In the genomic region with DNA sequence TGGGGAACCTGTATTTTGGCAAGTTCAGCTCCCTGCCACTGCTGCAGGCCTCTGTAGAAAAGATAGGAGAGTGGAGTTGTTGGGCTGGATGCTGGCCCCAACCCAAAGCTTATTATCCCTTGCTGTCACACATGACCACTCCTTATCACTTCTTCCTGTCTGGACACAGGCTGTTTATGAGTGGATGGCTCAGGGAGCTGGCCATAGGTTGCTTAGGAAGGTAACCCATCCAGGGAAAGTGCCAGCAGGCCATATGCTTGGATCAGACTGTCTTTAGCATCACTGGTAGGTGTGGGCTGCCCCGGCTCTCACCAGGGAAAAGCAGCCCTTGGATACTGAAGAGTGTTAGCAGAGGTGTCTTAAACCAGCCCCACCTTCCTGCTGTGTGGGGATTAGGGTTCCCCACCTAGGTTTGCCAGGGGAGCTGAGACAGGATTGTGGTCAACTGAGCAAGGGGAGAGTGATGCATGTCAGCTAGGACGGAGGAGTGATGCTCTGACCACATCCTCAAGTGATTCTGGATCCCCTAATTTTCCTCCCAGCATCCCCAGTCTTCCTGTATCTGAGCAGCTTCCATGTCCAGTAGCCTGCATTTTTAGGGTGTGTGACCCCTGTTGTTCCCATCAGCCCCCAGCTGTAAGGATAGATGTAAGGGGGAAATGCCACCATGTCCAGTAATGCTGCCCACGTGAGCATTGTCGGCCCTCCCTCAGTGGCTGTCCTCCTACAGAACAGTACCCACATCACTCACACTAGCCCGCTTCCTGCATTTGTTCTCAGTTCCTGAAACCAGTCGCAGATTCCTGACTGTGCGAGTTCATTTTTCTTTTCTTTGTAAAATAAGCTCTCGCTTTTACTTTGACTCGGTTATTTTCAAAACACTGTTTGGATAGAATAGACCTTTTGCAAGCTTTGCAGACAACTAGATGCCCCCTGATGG, we compare ENCODE assay signal across 12 mouse cellular contexts.
DNase-seq lines count a peak whose midpoint lies in the region; ATAC-seq and TF ChIP-seq lines count a peak whose summit lies in the region.
"Had no signal": no experiment of that assay in that cellular context is flagged by ENCODE, and none has a peak within 500 bp of the region (broad histone marks: within the 10 kb centered on the region; RNA-seq: fewer than 3 reads in every experiment).

No protein-coding gene starts in this region.

- H3K36me3 ChIP-seq in intestine, embryonic 16.5 days (ENCODE audit: control insufficient read depth, insufficient read depth, low read length) = no peaks in the 10 kb centered on the region
- H3K36me3 ChIP-seq in intestine, postnatal 0 days (ENCODE audit: control insufficient read depth, insufficient read depth) = no peaks in the 10 kb centered on the region
- no peaks in the 10 kb centered on the region for H3K36me3 ChIP-seq in heart, embryonic 14.5 days (ENCODE audit: control insufficient read depth, insufficient read depth, low read length)

- H3K4me3 ChIP-seq in intestine, embryonic 16.5 days (ENCODE audit: low read length) = no peak overlapping the region
- no peak overlapping the region for H3K4me3 ChIP-seq in intestine, postnatal 0 days (ENCODE audit: low read depth, low read length)
- H3K4me3 ChIP-seq in cerebellum, adult 2 months (replicated peaks; ENCODE audit: insufficient read depth, low read depth, low read length) = no peak overlapping the region
- no peak overlapping the region for H3K4me3 ChIP-seq in heart, embryonic 14.5 days (ENCODE audit: control insufficient read depth in 1 of 2, insufficient read depth in 1 of 2, low read depth in 1 of 2, low read length in 2 of 2)
- H3K4me3 ChIP-seq: myocyte had no signal

- H3K9me3 ChIP-seq in intestine, embryonic 16.5 days (ENCODE audit: control insufficient read depth, low read length) = no peaks in the 10 kb centered on the region
- no peaks in the 10 kb centered on the region for H3K9me3 ChIP-seq in intestine, postnatal 0 days (ENCODE audit: control insufficient read depth)
- no peaks in the 10 kb centered on the region for H3K9me3 ChIP-seq in heart, embryonic 14.5 days (ENCODE audit: control insufficient read depth, low read length)

- peak; percentile 50 to 65 for DNase-seq in cerebellum, adult 2 months
- no peak for DNase-seq in urinary bladder, postnatal 14 days (ENCODE audit: low spot score)
- DNase-seq in Muller cell, postnatal 12 days (ENCODE audit: inconsistent ontology term) = no peak
- DNase-seq: adrenal gland, postnatal 36 days; gastrocnemius, postnatal 10 days; kidney, adult 9 months; thymus, adult 2 months had no signal

- TF ChIP-seq POLR2A in cerebellum, adult 2 months (IDR thresholded peaks at IDR 0.05; ENCODE audit: borderline replicate concordance, insufficient read depth, low read length) = no peak

- TF ChIP-seq CTCF in intestine, postnatal 0 days (IDR thresholded peaks at IDR 0.05; ENCODE audit: low read depth) = no peak
- TF ChIP-seq CTCF in cerebellum, adult 2 months (IDR thresholded peaks at IDR 0.05; ENCODE audit: borderline replicate concordance, insufficient read depth, low read depth, low read length) = no peak

- H3K27me3 ChIP-seq in intestine, embryonic 16.5 days (replicated peaks; ENCODE audit: control insufficient read depth, insufficient read depth, low read length) = no peaks in the 10 kb centered on the region
- H3K27me3 ChIP-seq in intestine, postnatal 0 days (replicated peaks; ENCODE audit: control insufficient read depth, insufficient read depth, low read length) = no peaks in the 10 kb centered on the region
- H3K27me3 ChIP-seq in cerebellum, adult 2 months (ENCODE audit: control insufficient read depth, insufficient read depth, low read length) = no peaks in the 10 kb centered on the region
- H3K27me3 ChIP-seq in heart, embryonic 14.5 days (ENCODE audit: control insufficient read depth, insufficient read depth, low read length) = no peaks in the 10 kb centered on the region

- no peak for ATAC-seq in intestine, embryonic 16.5 days
- ATAC-seq in intestine, postnatal 0 days = no peak
- peak; percentile 22; the same call in 1 of the 2 replicates for ATAC-seq in heart, embryonic 14.5 days (ENCODE audit: insufficient number of reproducible peaks, insufficient read depth, low FRiP score, low read depth)
- ATAC-seq in megakaryocyte, adult 5-6 weeks (ENCODE audit: poor library complexity, severe bottlenecking) = peak; percentile 90

- H3K27ac ChIP-seq in intestine, embryonic 16.5 days (ENCODE audit: low read length) = peak overlapping the region; percentile 18; the same call in 1 of the 2 replicates
- H3K27ac ChIP-seq in intestine, postnatal 0 days (ENCODE audit: low read depth, low read length) = no peak overlapping the region
- peak overlapping the region; percentile 26; the same call in 1 of the 2 replicates for H3K27ac ChIP-seq in cerebellum, adult 2 months (ENCODE audit: insufficient read depth, low read length)
- H3K27ac ChIP-seq in heart, embryonic 14.5 days (replicated peaks in 1 of 2; ENCODE audit: control insufficient read depth in 1 of 2, insufficient read depth in 1 of 2, low read depth in 2 of 2, low read length in 2 of 2) = peak overlapping the region; percentile 46 to 51; a peak in 3 of 4 replicates

- H3K9ac ChIP-seq in intestine, embryonic 16.5 days (ENCODE audit: low read depth, low read length) = no peak overlapping the region
- H3K9ac ChIP-seq in intestine, postnatal 0 days (ENCODE audit: low read depth, low read length) = no peak overlapping the region
- H3K9ac ChIP-seq in heart, embryonic 14.5 days (ENCODE audit: low read length) = no peak overlapping the region

- H3K4me2 ChIP-seq in intestine, embryonic 16.5 days (ENCODE audit: low read depth, low read length) = no peak overlapping the region
- H3K4me2 ChIP-seq in intestine, postnatal 0 days (replicated peaks; ENCODE audit: low read depth) = no peak overlapping the region
- H3K4me2 ChIP-seq in heart, embryonic 14.5 days (ENCODE audit: low read length) = no peak overlapping the region

- H3K4me1 ChIP-seq in intestine, embryonic 16.5 days (ENCODE audit: control insufficient read depth, insufficient read depth, low read length) = peaks cover 43% of the 10 kb centered on the region
- H3K4me1 ChIP-seq in intestine, postnatal 0 days (replicated peaks; ENCODE audit: control insufficient read depth, insufficient read depth, low read length) = peaks cover 2% of the 10 kb centered on the region; the same call in 1 of the 2 replicates
- peaks cover 37% of the 10 kb centered on the region for H3K4me1 ChIP-seq in cerebellum, adult 2 months (ENCODE audit: control insufficient read depth, insufficient read depth, low read length)
- H3K4me1 ChIP-seq in heart, embryonic 14.5 days (ENCODE audit: control insufficient read depth in 2 of 2, insufficient read depth in 2 of 2, low read length in 2 of 2) = peaks cover 38 to 57% of the 10 kb centered on the region in 2 experiments

- 77% methylated on average over 9 of the region's 9 CpGs for WGBS in intestine, embryonic 16.5 days
- 81% methylated on average over 9 of the region's 9 CpGs for WGBS in intestine, postnatal 0 days
- 79% methylated on average over 9 of the region's 9 CpGs for WGBS in cerebellum, adult 2 months
- WGBS in heart, embryonic 14.5 days = 69% methylated on average over 9 of the region's 9 CpGs

Comparison
In these comparisons a context has a peak if more than half of its experiments do, and no peak if none do; other contexts are left out.
1. ATAC-seq: peak in heart, embryonic 14.5 days (single experiment) and megakaryocyte, adult 5-6 weeks (single experiment); none in intestine, embryonic 16.5 days (single experiment) and intestine, postnatal 0 days (single experiment).
2. DNase-seq: peak in cerebellum, adult 2 months (2 of 2); none in urinary bladder, postnatal 14 days (single experiment) and Muller cell, postnatal 12 days (single experiment).